ENCODE assay signal across 10 mouse cellular contexts in the genomic region with DNA sequence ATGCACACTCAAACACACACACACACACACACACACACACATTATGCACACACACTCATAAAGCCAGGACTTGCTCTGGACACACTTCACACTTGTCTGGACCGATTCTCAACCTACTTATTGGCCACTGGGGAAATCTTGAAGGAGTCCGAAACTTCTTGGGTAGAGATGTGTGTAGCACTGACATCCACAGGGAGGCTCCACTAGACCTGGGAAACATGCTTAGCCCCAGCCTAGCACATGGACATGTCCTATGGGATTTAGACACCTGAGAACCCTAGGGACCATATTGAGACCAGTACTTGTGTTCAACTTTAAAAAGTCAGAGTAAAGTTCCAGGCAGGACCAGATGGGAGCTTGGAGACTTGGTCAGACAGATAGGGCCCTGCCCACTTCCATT. TPM values are rescaled to one million over a fixed set of nuclear protein-coding genes. Genes with fewer than 3 reads are reported as not detected.
DNase-seq lines count a peak whose midpoint lies in the region; ATAC-seq and TF ChIP-seq lines count a peak whose summit lies in the region.
"Had no signal": no experiment of that assay in that cellular context is flagged by ENCODE, and none has a peak within 500 bp of the region (broad histone marks: within the 10 kb centered on the region; RNA-seq: fewer than 3 reads in every experiment).

No protein-coding gene starts in this region.

- no peak overlapping the region for H3K4me2 ChIP-seq in forebrain, postnatal 0 days (ENCODE audit: low read depth)
- no peak overlapping the region for H3K4me2 ChIP-seq in forebrain, embryonic 13.5 days
- H3K4me2 ChIP-seq in lung, postnatal 0 days (replicated peaks; ENCODE audit: low read depth, low read length): no peak overlapping the region

- DNase-seq in forebrain, postnatal 0 days: peak; percentile 26
- DNase-seq in left cerebral cortex, postnatal 14 days (ENCODE audit: low spot score in 2 of 2): peak; percentile 22 to 27
- no peak for DNase-seq in left cerebral cortex, postnatal 36 days (ENCODE audit: low spot score in 2 of 2)
- DNase-seq in adipocyte (ENCODE audit: low spot score): peak; percentile 14
- peak; percentile 54 for DNase-seq in lung, postnatal 0 days (ENCODE audit: low spot score)
- no peak for DNase-seq in urinary bladder, postnatal 4 days (ENCODE audit: low spot score in 2 of 2)
- DNase-seq: left cerebral cortex, postnatal 4 days; thymus, postnatal 36 days had no signal

- no peaks in the 10 kb centered on the region for H3K27me3 ChIP-seq in forebrain, postnatal 0 days (ENCODE audit: insufficient read depth, low read length)
- H3K27me3 ChIP-seq in forebrain, embryonic 13.5 days: no peaks in the 10 kb centered on the region
- H3K27me3 ChIP-seq in lung, postnatal 0 days (replicated peaks; ENCODE audit: insufficient read depth, low read length): no peaks in the 10 kb centered on the region

- no peak overlapping the region for H3K9ac ChIP-seq in forebrain, postnatal 0 days
- H3K9ac ChIP-seq in forebrain, embryonic 13.5 days: no peak overlapping the region
- no peak overlapping the region for H3K9ac ChIP-seq in lung, postnatal 0 days (replicated peaks; ENCODE audit: low read depth)

- 83% methylated on average over 2 of the region's 2 CpGs for WGBS in forebrain, postnatal 0 days
- 86% methylated on average over 2 of the region's 2 CpGs for WGBS in forebrain, embryonic 13.5 days
- 70% methylated on average over 2 of the region's 2 CpGs for WGBS in lung, postnatal 0 days

- H3K9me3 ChIP-seq in forebrain, postnatal 0 days (ENCODE audit: low read length): no peaks in the 10 kb centered on the region
- H3K9me3 ChIP-seq in forebrain, embryonic 13.5 days (replicated peaks): no peaks in the 10 kb centered on the region
- no peaks in the 10 kb centered on the region for H3K9me3 ChIP-seq in lung, postnatal 0 days (ENCODE audit: low read length)
- H3K9me3 ChIP-seq: megakaryocyte, embryonic 14.5 days had no signal

- no peak for ATAC-seq in forebrain, postnatal 0 days
- no peak for ATAC-seq in forebrain, embryonic 13.5 days
- peak; percentile 62 for ATAC-seq in lung, postnatal 0 days

- H3K4me3 ChIP-seq in forebrain, postnatal 0 days (ENCODE audit: low read depth, low read length): no peak overlapping the region
- H3K4me3 ChIP-seq in forebrain, embryonic 13.5 days: no peak overlapping the region
- H3K4me3 ChIP-seq in lung, postnatal 0 days (ENCODE audit: low read depth, low read length): no peak overlapping the region
- H3K4me3 ChIP-seq: megakaryocyte, embryonic 14.5 days had no signal

- H3K36me3 ChIP-seq in forebrain, postnatal 0 days (ENCODE audit: insufficient read depth): no peaks in the 10 kb centered on the region
- no peaks in the 10 kb centered on the region for H3K36me3 ChIP-seq in forebrain, embryonic 13.5 days (ENCODE audit: poor library complexity, severe bottlenecking)
- no peaks in the 10 kb centered on the region for H3K36me3 ChIP-seq in lung, postnatal 0 days (ENCODE audit: insufficient read depth, low read length)

- no peak overlapping the region for H3K27ac ChIP-seq in forebrain, postnatal 0 days (ENCODE audit: low read depth, low read length)
- H3K27ac ChIP-seq in forebrain, embryonic 13.5 days: no peak overlapping the region
- H3K27ac ChIP-seq in lung, postnatal 0 days (ENCODE audit: low read length): no peak overlapping the region

- TF ChIP-seq CTCF in forebrain, postnatal 0 days (IDR thresholded peaks at IDR 0.05; ENCODE audit: low read depth): peak; percentile 60
- TF ChIP-seq CTCF in lung, postnatal 0 days (IDR thresholded peaks at IDR 0.05): peak; percentile 69

- H3K4me1 ChIP-seq in forebrain, postnatal 0 days (ENCODE audit: insufficient read depth): no peaks in the 10 kb centered on the region
- H3K4me1 ChIP-seq in forebrain, embryonic 13.5 days: no peaks in the 10 kb centered on the region
- peaks cover 3% of the 10 kb centered on the region; the same call in 1 of the 2 replicates for H3K4me1 ChIP-seq in lung, postnatal 0 days (ENCODE audit: insufficient read depth, low read depth, low read length)

- no peak for TF ChIP-seq EP300 in lung, postnatal 0 days (IDR thresholded peaks at IDR 0.05)

- intact Hi-C loops in left cerebral cortex, postnatal 14 days (cut with DNase I): loop anchor here (10.0 kb wide), 2 partner anchors 291 to 321 kb away; partner anchors contain the start of gene Snrpa1
- intact Hi-C loops in left cerebral cortex, postnatal 36 days (cut with DNase I): loop anchor here (5.0 to 10.0 kb wide), 2 partner anchors 201 to 318 kb away; no protein-coding TSS in a partner anchor

RNA-seq across cellular contexts. Expression of gene Tm2d3, which starts 43.1 kb away (rescaled TPM):
- total RNA-seq in forebrain, postnatal 0 days (2014; rRNA removed): 68.9 and 94.6 TPM in 2 replicates
- polyA plus RNA-seq in forebrain, postnatal 0 days (2015; fragmentation: Nextera tagmentation; extraction: Ambion mirVana): 105 and 118 TPM in 2 replicates
- 80.9 and 84.7 TPM in 2 replicates for polyA plus RNA-seq in forebrain, embryonic 13.5 days (2015; fragmentation: Nextera tagmentation; extraction: Ambion mirVana)
- total RNA-seq in left cerebral cortex, postnatal 14 days (2021): 10 to 100 TPM; 31.2 to 38.1 TPM
- 10 to 100 TPM; 48.7 to 54.2 TPM for total RNA-seq in left cerebral cortex, postnatal 36 days (2021)
- 65.4 and 69.8 TPM in 2 replicates for polyA plus RNA-seq in lung, postnatal 0 days (2015; fragmentation: Nextera tagmentation; extraction: Ambion mirVana)

Comparison
In these comparisons a context has a peak if more than half of its experiments do, and no peak if none do; other contexts are left out.
1. DNase-seq: peak in forebrain, postnatal 0 days (single experiment), left cerebral cortex, postnatal 14 days (2 of 2), adipocyte (single experiment) and lung, postnatal 0 days (single experiment); none in left cerebral cortex, postnatal 36 days (0 of 2) and urinary bladder, postnatal 4 days (0 of 2).